Mouse (Mus musculus): ENCODE measurements around the gene Hsd17b1. TPM values are rescaled to one million over a fixed set of nuclear protein-coding genes. Genes with fewer than 3 reads are reported as not detected.
"Not testable (repeated sequence)": the region's sequence is repeated elsewhere in the genome, so short reads cannot be mapped to it uniquely, and the experiment has no call there.

The Hsd17b1 gene
- total RNA-seq, 2 experiments from 2014 or later, result 0.71 to 0.92 TPM

- Histone ChIP-seq H3K27ac (no peak overlapping the region), H3K4me3 (no peak overlapping the region)
- no peak for TF ChIP-seq CTCF (conservative IDR thresholded peaks at IDR 0.05)
- no peak for DNase-seq (ENCODE audit: low spot score in 2 of 2)
These were observed 20.0 kb downstream of the Hsd17b1 start for GRCm38 (mm10) chr11:101098231-101098630.

- no peak for TF ChIP-seq CTCF (conservative IDR thresholded peaks at IDR 0.05)
These were observed 24.8 kb downstream of the Hsd17b1 start for GRCm38 (mm10) chr11:101103011-101103410.

GRCm38 (mm10) chr11:101109351-101109750, 31.1 kb downstream of the Hsd17b1 start:
- Histone ChIP-seq H3K27ac (peak overlapping the region; percentile 41; the same call in 1 of the 2 replicates), H3K4me3 (no peak overlapping the region)
- no peak for DNase-seq (ENCODE audit: low spot score in 2 of 2)
- TF ChIP-seq CTCF (conservative IDR thresholded peaks at IDR 0.05), result no peak

More at GRCm38 (mm10) chr11:101103011-101103410, 24.8 kb downstream of the Hsd17b1 start:
- DNase-seq (ENCODE audit: low spot score in 2 of 2), result no peak
- no peak overlapping the region for H3K4me3 ChIP-seq
- H3K27ac ChIP-seq, result no peak overlapping the region

GRCm38 (mm10) chr11:101110708-101111107, 32.5 kb downstream of the Hsd17b1 start:
- no peak for TF ChIP-seq CTCF (conservative IDR thresholded peaks at IDR 0.05)
- no peak overlapping the region for H3K4me3 ChIP-seq
- no peak overlapping the region for H3K27ac ChIP-seq
- DNase-seq (ENCODE audit: low spot score in 2 of 2), result no peak

GRCm38 (mm10) chr11:101111178-101111577, 33.0 kb downstream of the Hsd17b1 start:
- no peak for TF ChIP-seq CTCF (conservative IDR thresholded peaks at IDR 0.05)
- no peak for DNase-seq (ENCODE audit: low spot score in 2 of 2)
- Histone ChIP-seq H3K4me3 (no peak overlapping the region), H3K27ac (no peak overlapping the region)

GRCm38 (mm10) chr11:101112186-101112585, 34.0 kb downstream of the Hsd17b1 start:
- no peak for TF ChIP-seq CTCF (conservative IDR thresholded peaks at IDR 0.05)
- DNase-seq (ENCODE audit: low spot score in 2 of 2), result no peak
- H3K4me3 ChIP-seq, result no peak overlapping the region

GRCm38 (mm10) chr11:101115564-101115963, 37.4 kb downstream of the Hsd17b1 start:
- Histone ChIP-seq H3K27ac (peak overlapping the region; percentile 75), H3K4me3 (no peak overlapping the region)
- TF ChIP-seq CTCF (conservative IDR thresholded peaks at IDR 0.05), result no peak
- no peak for DNase-seq (ENCODE audit: low spot score in 2 of 2)

More at GRCm38 (mm10) chr11:101112186-101112585, 34.0 kb downstream of the Hsd17b1 start:
- H3K27ac ChIP-seq, result no peak overlapping the region

GRCm38 (mm10) chr11:101118105-101118504, 39.9 kb downstream of the Hsd17b1 start:
- peak overlapping the region; percentile 84 for H3K4me3 ChIP-seq

GRCm38 (mm10) chr11:101119131-101119760, 41.0 kb downstream of the Hsd17b1 start:
- DNase-seq (ENCODE audit: low spot score in 2 of 2), result no peak
- peak overlapping the region; percentile 84 for H3K4me3 ChIP-seq
- peak overlapping the region; percentile 98 for H3K27ac ChIP-seq
- peak; percentile 52 for TF ChIP-seq CTCF (conservative IDR thresholded peaks at IDR 0.05)

More at GRCm38 (mm10) chr11:101118105-101118504, 39.9 kb downstream of the Hsd17b1 start:
- TF ChIP-seq CTCF (conservative IDR thresholded peaks at IDR 0.05), result no peak
- DNase-seq (ENCODE audit: low spot score in 2 of 2), result no peak
- peak overlapping the region; percentile 98; the same call in 1 of the 2 replicates for H3K27ac ChIP-seq

GRCm38 (mm10) chr11:101119761-101120544, 41.7 kb downstream of the Hsd17b1 start, which contains the start of the genes Retreg3 and Tubg1:
TSS of gene Retreg3 (minus strand) at chr11:101119893.
TSS of gene Tubg1 (plus strand) at chr11:101119938.
- peak within 1 kb of the TSS; percentile 84 for H3K4me3 ChIP-seq
- H3K27ac ChIP-seq, result peak within 1 kb of the TSS; percentile 98
- peak; percentile 99 to 100 for DNase-seq (ENCODE audit: low spot score in 2 of 2)
- 0 out of 2 replicates have a peak, but pooled peaks have one; percentile 7 for TF ChIP-seq CTCF (conservative IDR thresholded peaks at IDR 0.05)

- DNase-seq (ENCODE audit: low spot score in 2 of 2), result no peak
- Histone ChIP-seq H3K4me3 (peak overlapping the region; percentile 77), H3K27ac (peak overlapping the region; percentile 94)
- TF ChIP-seq CTCF (conservative IDR thresholded peaks at IDR 0.05), result no peak
These were observed 42.5 kb downstream of the Hsd17b1 start for GRCm38 (mm10) chr11:101120545-101121188.

GRCm38 (mm10) chr11:101124494-101124893, 46.3 kb downstream of the Hsd17b1 start:
- not testable (repeated sequence) for DNase-seq (ENCODE audit: low spot score in 2 of 2); H3K4me3 ChIP-seq; H3K27ac ChIP-seq

- DNase-seq (ENCODE audit: low spot score in 2 of 2); H3K4me3 ChIP-seq; H3K27ac ChIP-seq: not testable (repeated sequence)
These were observed 46.8 kb downstream of the Hsd17b1 start for GRCm38 (mm10) chr11:101125008-101125407.

Measured in layer of hippocampus, adult 2 months (tissue).